Mouse (Mus musculus) left cerebral cortex, adult 18-20 months (tissue): ENCODE data around the gene Arid4a. TPM values are rescaled to one million over a fixed set of nuclear protein-coding genes. Genes with fewer than 3 reads are reported as not detected.
"Not testable (repeated sequence)": the region's sequence is repeated elsewhere in the genome, so short reads cannot be mapped to it uniquely, and the experiment has no call there.

Experiments used
- DNase-seq, 2 experiments: peaks; one replicate each; pipeline ENCODE4 v3.0.0; 2021 to 2022; ENCODE audit warnings: low spot score in 2 of 2, mixed read lengths in 1 of 2
- total RNA-seq, 2 experiments: library from RNA; stranded (reverse); gene quantifications; 2 replicates each; pipeline ENCODE4 v1.2.3; 2021

Gene Arid4a
- total RNA-seq, 2 experiments from 2014 or later, result 37.2 to 38.9 TPM

DNA sequence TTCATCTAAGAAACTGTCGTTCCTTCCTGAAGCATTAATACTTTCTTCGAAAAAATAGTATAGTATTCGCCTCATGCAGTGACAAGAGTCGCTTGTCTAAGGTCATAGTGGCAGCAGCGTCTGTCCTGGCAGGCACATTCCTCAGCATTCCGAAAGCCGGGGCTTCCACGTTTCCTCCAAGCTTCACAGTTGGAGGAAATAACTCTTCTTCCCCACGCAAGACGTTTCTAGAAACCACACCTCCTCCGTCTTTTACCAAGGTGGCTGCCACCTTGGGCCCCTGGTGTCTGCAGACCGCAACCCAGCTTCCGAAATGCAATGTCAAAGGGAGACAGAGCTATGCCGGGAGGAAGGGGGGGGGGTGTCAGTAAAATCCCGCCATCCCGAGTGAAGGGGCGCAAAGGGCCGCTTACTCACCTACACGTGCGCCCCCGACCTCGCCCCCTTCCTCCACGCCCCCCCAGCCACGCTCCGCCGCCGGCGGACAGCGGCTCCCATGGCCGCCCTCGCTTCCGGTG, 886 bp upstream of the Arid4a start:
- DNase-seq, result peak in 1 of 2 experiments; percentile 23

DNA sequence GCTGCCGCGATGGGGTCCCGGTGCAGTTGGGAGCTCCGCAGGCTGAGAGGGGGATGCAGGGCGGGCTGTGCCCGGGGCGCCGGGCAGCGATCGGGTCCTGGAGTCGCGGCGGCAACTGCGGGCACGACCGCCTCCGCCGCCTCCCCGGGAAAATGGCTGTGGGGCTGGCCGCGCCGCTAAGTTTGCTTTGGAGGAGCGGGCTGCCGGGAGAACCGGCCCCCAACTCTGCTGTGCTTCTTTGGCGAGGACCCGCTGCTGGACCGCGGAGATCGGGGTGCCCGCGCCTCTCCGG, 367 bp downstream of the Arid4a start:
- no peak for DNase-seq

DNA sequence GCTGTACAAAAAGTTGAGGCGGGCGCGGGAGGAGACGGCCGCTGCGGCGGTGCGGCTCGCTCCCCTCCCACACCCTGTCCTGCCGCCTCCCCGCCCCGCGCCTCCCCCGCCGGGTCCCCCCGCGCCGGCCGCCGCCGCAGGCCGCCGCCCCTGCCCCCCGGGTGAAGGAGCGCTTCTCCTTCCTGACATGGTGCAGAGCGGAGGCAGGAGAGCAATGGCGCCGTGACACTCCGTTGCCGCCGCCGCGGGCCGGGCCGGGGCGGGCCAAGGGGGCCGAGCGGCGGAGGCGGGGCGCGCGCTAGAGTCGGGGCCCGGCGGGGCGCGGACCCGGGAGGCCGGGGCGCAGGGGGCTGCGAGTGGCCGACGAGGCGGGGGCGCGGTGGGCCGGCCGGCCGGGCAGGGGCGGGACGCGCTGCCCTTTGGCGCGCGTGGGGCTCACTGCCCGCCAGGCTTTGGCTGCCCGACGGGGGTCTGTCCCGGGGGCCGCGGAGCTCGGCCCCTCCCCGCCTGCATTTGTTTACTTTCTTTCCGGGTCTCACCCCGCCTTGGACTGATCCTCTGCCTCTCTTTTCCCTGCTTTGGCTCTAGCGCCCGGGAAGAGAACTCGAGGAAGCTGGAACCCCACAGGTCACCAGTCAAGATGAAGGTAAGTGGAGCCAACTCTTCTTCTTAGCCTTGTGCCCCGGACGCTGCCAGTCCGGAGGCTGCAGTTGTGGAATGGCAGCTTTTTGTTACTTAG, 882 bp downstream of the Arid4a start:
- peak; percentile 10 to 15 for DNase-seq

DNA sequence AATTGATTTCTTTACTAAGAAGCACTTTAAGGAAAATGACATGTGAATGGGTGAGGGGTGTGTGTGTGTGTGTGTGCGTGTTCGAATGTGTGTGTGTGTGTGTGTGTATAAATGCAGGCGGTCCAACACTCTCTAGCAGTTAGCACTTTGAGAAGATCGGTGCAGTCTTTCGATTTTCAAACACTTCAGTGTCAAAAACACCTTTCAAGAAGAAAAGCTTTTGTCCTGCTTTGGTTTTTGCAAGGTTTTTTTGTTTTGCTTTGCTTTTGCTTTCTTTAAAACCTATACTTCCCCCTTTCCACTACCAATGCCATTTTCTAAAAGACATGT, 1.4 kb downstream of the Arid4a start:
- DNase-seq, result no peak

DNA sequence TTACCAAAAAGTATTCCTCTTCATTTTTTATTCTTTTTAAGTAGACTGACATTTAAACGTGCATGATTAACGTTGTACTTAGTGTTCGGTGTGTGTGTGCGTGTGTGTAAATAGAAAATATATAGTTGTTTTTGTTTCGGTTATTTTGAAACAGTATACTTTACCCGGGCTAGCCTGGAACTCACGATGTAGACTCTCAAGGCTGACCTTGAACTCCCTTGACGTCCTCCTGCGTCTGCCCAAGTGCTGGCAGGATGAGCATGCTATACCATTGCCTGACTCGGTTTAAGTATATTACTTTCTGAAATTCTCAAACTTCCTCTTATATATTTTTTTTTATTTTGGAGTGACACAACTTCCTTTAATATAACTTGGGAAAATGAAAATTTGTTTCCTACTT, 2.0 kb downstream of the Arid4a start:
- DNase-seq, result no peak

DNA sequence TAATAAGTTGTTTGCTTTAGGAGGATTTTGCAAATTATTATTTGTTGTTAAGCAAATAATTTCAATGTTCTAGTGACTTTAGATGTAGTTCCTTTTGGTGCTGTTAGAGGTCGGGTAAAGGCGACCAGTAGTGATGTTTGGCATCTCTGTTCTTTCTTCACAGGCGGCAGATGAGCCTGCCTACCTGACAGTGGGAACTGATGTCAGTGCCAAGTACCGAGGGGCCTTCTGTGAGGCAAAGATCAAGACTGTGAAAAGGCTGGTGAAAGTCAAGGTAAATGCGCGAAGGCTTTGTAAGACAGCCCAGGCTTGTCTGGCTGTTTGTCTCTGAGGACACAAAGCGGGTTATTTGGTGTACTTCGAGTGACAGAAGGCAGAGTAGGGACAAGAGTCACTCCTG, 3.4 kb downstream of the Arid4a start:
- no peak for DNase-seq

- DNase-seq, result no peak
These were observed 8.6 kb downstream of the Arid4a start for GRCm38 (mm10) chr12:71024411-71024810.

DNA sequence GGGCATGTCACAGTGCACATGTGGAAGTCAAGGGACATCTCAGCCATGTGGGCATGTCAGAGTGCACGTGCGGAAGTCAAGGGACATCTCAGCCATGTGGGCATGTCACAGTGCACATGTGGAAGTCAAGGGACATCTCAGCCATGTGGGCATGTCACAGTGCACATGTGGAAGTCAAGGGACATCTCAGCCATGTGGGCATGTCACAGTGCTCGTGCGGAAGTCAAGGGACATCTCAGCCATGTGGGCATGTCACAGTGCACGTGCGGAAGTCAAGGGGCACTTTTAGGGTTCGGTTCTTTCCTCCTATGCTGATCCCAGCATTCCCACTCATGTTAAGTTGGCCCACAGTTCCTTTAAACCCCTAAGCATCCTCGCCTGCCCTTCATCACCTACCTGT, 12.5 kb downstream of the Arid4a start:
- not testable (repeated sequence) for DNase-seq

- no peak for DNase-seq
These were observed 14.5 kb downstream of the Arid4a start for GRCm38 (mm10) chr12:71030260-71030659.

DNA sequence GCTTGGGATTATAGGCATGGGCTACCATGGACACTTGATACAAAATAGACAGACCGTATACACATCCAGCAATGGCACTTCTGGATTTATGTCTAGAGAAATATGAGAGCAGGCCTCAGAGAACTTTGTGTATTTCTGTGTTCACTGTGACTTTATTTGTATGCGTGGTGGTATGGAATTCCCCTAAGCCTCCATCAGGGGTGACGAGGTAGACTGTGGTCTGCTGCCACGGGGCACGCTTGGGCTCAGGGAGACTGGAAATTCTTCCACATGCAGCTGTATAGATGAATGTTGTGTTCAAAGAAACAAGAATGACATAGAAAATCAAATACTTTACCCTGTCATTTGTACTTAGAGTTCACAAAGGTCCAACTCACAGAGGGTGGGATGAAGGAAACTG, 14.9 kb downstream of the Arid4a start:
- DNase-seq, result no peak

DNA sequence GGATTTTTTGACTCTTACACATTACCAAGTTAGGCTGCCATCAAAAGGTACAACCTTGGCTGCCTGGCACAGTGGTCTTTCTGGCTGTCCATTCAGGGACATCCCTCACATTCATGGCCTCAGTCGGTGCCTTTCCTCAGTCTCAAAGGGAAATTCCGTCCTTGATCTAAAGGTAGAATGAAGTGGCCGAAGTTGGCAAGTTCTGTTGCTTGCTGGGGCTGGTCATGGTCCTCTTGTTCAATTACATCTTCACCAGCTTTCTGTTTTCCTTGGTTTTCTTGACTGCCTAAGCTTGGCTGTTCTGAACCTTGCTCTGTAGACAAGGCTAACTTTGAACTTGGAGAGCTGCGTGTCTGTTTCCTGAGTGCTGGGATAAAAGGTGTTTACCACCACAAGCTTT, 20.0 kb downstream of the Arid4a start:
- DNase-seq, result no peak

GRCm38 (mm10) chr12:71036729-71037404, 21.1 kb downstream of the Arid4a start:
- DNase-seq, result no peak

GRCm38 (mm10) chr12:71040462-71040861, 24.7 kb downstream of the Arid4a start:
- no peak for DNase-seq

- no peak for DNase-seq
These were observed 26.7 kb downstream of the Arid4a start for GRCm38 (mm10) chr12:71042451-71042850.

DNA sequence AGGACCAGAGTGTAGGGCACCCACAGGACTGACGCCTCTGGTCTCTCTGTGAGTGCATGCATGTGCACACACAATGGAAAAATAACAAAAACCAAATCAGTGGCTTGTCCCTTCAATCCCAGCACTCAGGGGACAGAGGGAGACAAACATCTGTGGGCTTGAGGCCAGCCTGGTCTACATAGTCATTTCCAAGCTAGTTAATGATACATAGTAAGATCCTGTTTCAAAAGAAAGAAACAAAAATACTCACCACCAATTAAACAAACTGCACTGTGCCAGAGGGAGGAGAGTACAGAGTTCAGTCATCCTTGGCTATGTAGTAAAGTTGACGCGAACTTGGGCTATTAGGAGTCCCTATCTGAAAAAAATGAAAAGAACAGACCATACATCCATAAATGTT, 27.8 kb downstream of the Arid4a start:
- DNase-seq, result no peak

DNA sequence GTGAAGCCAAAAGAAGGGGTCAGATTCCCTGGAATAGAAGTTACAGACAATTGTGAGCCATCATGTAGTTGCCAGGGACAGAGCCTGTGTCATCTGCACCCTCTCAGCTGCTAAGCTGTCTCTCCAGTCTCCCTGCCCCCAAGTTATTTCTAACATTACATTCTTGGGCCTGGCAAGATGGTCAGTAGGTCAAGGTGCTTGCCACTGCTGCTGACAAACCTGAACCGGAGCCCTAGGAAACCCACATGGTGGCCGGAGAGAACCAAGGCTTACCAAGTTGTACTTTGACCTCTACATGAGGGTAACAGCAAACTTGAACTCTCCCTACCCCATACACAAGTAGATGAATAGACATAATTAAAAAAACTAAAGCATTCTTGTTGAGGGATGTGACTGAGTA, 28.7 kb downstream of the Arid4a start:
- DNase-seq, result no peak

GRCm38 (mm10) chr12:71046501-71046900, 30.7 kb downstream of the Arid4a start:
- no peak for DNase-seq

DNA sequence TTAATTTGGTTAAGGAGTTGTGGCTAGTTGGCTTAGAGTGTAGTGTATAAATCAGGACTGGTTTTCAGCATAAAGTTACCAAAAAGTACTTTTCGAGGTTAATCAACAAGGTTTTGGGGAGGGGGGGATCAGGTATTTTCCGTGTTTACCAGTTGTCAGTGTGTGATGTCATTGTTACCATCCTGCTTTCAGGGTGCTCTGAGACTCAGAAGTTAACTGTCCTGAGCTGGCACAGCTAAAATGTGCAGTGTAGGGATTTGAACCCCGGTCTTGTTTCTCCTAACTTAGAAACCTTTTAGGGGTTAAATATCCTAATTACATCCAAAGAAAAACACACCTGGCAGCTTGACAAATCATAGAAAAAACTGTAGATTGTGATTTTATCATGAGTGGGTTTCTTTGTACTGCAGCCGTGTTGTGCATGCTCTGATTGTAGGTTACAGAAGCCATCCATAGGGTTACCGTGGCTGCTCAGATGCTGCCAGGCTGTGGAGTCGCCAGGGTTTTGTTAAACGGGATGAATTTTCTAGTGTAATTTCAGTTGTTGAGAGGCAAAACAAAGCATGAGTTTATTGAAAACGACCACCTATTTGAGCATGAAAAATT, 31.8 kb downstream of the Arid4a start:
- DNase-seq, result no peak

- DNase-seq, result peak; percentile 96 to 98
These were observed 32.3 kb downstream of the Arid4a start for GRCm38 (mm10) chr12:71048117-71048516.

DNA sequence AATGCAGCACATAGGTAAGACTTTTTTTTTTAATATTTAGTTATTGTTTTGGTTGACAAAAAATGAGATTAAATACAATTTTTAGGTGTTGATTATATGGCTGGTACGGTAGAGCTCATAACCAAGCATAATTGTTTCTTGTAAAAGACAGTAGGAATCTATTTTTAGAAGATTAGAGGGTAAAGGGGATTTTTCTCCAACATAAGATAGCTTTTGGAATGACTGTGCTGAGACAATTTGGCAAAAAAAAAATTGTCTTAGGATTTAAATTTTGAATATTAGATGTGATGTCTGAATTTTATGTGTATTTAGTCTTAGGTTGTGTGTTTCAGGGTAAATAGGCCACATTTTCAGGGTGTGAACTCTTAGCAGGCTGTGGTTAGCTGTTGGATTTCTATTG, 32.8 kb downstream of the Arid4a start:
- DNase-seq, result no peak

GRCm38 (mm10) chr12:71049596-71050265, 33.9 kb downstream of the Arid4a start:
- DNase-seq, result peak; percentile 4 to 34

- peak in 1 of 2 experiments; percentile 33 for DNase-seq
These were observed 35.3 kb downstream of the Arid4a start for GRCm38 (mm10) chr12:71051079-71051478.
